Mouse (Mus musculus): ENCODE data around the gene Slc2a6.

The Slc2a6 gene

DNA sequence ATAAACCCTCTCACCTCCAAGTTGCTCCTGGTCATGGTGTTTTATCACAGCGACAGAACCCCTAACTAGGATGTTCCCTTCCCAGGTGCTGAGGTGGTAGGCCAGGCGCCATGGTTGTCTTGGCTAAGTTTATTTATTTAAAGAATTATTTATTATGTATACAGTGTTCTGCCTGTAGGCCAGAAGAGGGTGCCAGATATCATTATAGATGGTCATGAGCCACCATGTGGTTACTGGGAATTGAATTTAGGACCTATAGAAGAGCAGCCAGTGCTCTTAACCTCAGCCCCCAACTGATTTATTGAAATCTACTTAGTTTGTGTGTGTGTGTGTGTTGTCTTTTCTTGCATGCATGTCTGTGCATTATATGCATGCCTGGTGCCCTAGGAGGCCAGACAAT, 4.6 kb upstream of the Slc2a6 start:
- no peak for DNase-seq

DNA sequence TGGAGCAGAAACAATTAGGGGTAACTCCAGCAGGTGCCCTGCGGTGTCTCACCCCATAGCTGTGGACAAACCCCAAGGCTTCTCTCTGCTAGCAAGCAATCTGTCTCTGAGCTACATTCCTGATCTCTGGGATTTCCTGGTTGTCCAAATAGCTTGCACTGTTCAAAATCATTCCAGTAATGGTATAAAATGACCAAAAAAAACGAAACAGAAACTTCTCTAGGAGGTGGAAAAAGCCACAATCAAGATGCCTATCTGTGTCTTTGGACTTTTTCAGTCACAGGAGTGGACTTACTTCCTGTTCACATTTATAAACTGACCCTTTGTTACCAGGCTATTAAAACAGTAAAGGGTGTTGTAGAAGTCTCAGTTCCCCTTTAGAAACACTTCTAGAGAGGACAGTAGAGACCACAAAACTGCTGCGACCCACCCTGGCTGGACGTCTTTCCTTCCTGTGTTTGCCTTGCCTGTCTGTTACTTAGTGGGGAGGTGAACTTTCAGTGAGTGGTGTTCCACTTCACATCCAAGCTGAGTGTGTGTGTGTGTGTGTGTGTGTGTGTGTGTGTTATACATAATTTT, 728 bp upstream of the Slc2a6 start:
- DNase-seq = no peak

DNA sequence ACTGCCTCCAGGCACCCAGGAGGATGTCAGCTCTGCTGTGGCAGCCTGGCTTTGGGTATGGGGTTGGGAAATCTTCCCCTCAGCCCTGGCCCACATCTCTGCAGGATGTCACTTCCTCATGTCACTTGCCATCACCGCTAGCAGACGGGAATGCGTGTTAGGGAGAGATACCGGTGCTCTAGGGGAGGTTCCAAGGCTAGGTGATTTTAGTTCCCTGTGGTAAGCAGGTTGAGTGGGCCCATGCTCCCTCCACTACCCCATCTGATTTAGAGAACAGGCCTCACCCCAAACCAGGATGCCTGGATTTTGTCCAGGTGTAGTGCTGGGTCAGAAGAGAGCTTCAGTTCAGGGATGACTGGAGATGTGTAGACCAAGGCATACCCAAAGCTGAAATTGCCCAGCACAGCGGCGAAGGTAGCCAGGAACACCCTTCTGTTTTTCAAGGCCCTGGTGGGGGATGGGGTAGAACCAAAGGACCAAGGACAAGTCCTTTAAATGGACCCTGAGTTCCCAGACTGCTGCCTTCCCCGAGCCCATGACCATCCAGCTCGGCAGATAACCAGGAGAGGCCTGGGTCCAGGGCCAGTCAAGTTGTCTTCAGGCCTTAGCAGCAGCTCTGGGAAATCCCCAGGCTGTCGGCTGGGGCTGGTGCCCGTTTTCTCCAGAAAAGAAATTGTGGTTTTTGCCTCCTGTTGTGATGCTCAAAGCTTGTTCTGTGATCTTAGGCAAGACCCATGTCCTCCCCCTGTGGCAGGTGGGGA, 761 bp downstream of the Slc2a6 start:
- no peak for DNase-seq

DNA sequence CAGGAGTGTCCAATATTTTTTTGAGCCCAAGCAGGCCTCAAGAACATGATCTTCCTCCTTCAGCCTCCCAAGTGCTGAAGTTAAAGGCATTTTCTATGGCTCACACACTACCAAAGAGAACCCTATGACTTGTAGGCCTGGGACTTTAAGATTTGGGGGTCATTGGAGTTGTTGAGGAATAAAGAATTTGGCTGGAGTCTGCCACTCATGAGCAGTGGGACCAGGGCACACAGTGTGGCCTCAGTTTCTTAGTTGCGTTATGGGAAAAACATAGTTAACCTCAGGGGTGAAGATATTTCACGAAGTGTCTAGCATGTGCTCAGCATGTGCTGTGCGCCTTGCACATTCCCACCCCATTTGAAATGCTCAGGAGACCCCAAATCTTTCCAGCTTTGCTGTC, 1.5 kb downstream of the Slc2a6 start:
- no peak for DNase-seq

DNA sequence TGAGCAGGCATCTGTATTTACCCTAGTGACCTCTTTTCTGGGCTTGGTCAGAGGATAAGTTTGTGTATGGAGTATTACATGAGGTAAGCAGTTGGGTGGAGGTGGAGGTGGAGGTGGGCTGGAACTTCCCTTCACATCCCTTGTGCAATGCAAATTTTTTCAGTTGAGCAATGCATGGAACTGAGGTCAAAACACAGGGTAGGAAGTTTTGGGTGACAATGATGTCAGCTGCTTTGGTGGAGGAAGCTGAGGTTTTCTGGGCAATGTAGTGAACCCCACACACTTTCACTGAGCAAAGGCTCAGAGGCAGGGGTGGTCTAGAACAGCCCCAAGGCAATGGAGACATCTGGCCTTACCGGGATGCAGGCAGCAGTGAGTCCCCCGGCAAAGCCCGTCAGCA, 2.3 kb downstream of the Slc2a6 start:
- no peak for DNase-seq

DNA sequence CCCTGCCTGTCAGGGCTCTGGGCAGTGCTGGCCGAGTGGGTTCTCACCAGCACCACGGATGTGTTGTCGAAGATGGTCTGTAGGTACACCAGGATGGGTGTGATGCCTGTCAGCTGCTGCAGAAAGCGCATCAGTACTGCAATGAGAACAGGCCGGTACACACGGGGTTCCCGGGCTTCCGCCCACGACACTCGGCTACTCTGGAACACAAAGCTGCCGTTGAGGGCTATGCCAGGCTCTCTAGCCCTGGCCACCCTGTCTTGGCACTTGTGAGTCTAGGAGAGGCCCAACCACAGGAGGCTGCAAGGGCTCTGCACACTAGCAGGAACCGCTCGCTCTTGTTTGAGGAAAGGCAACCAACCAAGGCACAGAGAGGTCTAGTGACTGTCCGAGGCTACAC, 3.7 kb downstream of the Slc2a6 start:
- no peak for DNase-seq

DNA sequence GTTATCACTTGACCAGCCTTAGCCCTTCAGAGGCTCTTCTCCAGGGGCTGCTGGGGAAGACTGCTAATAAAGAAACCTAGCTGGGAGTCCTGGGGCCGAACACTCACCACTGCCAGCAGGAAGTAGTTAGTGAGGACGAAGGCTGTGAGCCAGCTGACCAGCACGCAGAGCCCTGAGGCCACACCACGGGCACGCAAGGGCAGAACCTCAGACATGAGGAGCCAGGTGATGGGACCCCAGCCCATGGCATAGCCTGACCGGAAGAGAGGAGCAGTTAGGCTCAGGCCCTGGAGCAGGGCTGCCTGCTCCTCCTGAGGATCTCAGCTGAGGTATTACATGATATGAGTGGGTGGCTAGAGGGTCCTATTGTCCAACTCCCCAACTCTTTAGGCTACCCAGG, 5.2 kb downstream of the Slc2a6 start:
- DNase-seq = no peak

DNA sequence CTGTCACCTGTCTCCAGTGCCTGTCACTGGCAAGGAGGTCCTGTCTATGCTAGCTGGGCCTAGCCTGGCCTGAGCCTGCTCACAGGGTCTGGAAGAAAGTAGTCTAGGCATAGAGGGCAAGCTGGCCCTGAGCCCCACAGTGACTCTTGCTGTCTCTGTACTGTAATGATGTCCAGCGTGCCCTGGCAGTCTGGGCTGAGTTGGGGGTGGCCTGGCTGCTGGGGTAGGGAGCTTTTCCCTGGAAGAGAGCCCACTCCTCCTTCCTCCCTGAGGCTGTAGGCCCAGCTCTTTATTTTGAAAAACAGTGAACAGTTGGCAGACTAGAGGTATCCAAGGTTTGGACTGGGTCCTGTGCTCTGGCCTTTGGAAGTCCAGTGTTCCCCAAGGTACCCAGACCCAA, 6.7 kb downstream of the Slc2a6 start:
- DNase-seq = no peak

DNA sequence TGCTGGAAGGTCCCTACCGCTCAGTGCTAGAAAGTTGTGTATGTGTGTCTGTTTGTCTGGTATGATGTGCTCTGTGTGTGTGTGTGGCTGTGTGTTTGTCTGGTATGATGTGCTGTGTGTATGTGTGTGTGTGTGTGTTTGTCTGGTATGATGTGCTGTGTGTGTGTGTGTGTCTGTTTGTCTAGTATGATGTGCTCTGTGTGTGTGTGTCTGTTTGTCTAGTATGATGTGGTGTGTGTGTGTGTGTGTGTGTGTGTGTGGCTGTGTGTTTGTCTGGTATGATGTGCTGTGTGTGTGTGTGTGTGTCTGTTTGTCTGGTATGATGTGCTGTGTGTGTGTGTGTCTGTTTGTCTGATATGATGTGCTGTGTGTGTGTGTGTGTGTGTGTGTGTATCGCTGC, 8.3 kb downstream of the Slc2a6 start:
- no peak for DNase-seq

DNA sequence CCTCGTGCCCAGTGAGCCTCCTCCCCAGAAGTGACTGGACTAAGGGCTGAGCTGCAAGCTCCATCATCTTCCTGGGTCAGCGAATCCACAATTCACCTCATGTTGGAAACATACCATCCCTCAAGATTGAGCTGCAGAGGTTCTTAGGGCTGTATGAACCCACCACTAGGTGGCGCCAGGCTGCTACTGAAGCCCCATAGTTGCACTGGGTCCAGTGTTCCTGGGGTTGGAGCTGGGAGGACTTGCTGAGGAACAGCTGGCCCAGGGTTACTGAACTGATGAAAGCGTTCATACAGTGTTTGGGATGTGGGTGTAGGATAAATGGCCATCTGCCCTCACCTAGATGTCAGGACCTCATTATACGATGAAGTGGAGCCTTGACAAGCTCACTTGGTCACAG, 10.0 kb downstream of the Slc2a6 start:
- DNase-seq = no peak

DNA sequence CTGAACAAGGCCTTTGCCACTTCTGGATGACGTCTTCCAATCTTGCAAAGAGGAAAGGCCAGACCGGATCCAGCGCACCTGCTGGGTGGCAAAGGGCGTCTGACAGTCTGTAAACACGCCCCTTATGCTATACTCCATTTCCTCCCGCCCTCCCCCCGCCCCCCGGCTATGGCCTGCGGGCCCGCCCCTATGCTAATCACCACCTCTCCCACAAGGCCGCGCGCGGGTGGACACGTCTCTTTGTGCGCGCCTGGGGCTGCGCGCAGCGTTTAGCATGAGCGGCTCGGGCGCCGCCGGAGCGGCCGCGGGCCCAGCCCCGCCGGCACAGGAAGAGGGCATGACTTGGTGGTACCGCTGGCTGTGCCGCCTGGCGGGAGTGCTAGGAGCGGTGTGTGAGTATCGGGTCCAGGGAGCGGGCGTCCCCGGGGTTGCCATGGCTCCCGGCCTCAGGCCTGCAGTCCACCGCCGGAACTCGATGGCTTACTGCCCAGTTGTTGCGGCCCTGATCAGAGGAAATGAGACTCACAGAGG, 18.0 kb downstream of the Slc2a6 start, which contains the start of gene Cacfd1:
Gene Cacfd1, plus strand, starts transcription at position 213 of the 531 bp plus-strand sequence.
- DNase-seq = peak; percentile 83 to 90

DNA sequence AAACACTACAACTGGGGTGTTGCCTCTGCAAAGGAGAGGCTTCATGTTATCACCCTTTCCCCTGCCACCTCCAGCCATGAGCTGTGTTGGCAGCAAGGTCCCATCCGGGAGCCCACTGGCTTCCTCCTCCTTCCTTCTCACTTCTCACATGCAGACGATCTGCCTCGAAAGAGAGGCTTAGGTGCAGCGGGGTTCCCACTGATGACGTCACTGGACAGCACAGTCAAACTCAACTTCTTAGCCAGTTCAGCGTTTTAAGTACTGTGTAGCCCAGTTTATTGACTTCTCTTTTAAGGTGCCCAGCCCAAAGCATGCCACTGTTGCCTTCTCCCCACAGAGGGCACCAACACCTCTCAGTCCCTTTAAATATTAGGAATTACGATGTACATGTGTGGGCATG, 20.1 kb downstream of the Slc2a6 start:
- DNase-seq = no peak

DNA sequence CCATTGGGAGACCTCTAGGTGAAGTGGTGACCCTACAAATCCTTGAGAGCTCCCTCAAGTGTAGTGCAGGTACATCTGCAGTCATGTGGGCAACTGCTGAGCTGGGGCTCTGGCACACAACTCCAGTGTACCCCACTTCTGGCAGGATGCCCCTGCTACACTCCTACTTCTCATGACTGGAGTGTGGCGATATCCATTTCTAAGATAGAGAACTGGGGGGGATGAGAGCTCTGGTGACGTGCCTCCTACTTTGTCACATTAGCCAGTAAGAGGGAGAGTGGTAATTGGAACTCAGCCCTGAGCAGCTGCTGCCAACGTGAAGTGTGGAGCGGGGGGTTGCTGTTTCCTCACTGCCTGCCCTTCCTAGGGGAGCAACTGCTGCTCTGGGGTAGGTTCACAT, 21.5 kb downstream of the Slc2a6 start:
- DNase-seq = no peak

DNA sequence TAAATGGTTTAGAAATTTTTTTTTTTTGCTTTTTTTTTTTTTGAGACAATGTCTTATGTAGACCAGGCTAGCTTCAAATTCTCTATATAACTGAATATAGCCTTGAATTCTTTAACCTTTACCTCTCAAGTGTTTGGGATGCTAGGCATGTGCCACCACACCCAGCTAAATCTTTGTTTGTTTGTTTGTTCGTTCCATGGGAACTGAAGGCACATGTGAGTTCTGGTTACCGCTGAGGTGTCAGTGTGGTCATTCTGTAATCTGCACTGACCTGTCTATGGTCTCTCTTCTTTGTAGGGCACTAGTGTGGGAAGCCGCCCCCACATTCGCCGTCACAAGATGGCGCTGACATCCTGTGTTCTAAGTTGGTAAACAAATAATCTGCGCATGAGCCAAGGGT, 29.8 kb downstream of the Slc2a6 start:
- no peak for DNase-seq

DNA sequence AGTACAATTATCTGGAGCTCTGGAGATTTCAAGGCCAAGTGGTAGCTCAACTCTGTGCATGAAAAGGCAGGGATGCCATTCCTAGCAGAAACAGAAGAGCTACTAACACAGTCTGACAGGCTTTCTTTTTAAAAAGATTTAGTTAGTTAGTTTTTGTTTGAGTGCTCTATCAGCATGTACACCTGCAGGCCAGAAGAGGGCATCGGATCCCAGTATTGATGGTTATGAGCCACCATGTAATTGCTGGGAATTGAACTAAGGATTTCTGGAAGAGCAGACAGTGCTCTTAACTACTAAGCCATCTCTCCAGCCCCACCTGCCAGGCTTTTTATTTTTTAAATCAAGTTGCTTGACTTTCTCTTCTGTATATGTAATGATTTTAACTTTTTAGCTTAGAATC, 30.3 kb downstream of the Slc2a6 start:
- DNase-seq = no peak

DNA sequence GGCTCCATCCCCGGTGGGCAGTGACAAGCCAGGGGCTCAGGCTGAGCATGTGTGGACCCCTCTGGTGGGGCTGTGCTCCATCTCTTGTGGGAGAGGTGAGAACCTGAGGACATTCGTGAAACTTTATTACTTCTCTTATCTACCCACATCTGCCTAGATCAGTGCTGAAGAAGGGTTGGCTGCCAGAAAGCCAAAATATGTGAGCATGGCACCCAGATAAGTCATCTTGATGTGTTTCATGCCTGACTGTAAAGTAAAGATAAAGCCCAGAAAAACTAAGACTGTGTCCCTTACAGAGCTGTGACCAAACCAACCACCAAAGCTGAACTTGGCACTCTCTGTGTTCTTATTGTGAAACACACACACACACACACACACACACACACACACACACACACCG, 33.9 kb downstream of the Slc2a6 start:
- DNase-seq = no peak

DNA sequence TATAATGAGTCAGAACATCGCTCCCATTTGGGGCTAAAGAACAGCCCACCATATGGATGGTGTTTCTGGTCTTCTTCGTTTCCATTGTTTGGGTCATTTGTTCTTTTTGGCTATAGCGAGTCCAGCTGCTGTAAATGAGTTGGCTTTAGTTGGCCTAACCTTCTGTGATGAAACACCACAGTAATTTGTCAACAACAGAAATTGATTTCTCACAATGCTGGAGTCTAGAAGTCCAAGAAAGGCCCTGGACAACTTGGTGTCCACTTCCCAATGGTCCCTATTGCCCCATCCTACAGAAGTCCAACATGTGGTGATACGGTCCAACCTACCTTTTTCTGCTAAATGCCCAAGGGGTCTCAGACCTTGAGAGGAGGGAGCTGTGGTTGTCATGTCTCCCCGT, 43.2 kb downstream of the Slc2a6 start:
- DNase-seq = no peak

DNA sequence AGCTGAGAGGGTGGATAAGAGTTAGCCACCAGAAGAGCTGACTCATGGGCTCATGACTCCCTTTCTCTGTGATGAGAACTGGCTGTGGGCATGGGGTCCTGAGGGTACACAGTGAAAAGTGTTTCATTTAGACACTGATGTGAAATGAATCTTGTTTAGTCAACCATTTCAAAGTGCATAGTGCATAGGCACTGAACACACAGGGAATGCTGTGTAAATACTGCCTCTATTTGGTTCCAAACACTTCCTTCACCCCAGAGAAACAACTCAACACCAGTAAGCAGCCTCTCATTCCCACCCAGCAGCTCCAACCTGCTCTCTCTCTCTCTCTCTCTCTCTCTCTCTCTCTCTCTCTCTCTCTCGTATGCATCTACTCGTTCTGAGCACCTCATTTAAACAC, 43.6 kb downstream of the Slc2a6 start:
- DNase-seq = no peak

DNA sequence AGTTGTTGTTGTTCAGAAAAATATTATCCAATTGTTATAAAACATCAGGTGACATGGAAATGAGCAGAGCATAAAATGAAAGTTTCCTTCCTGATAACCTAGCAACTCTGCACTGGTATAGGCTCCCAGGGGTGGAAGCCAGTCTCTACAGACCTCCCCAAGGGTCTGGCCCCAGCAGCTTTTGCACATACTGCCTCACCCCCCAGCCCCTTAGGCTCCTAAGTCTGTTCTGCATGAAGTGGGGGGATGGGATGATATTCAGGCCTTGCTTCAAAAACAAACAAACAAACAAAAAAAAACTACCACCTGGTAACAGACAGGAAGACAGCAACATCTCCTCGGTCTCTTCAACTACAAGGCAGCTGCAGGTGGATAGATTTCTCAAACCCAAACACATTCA, 47.4 kb downstream of the Slc2a6 start:
- DNase-seq = no peak

DNA sequence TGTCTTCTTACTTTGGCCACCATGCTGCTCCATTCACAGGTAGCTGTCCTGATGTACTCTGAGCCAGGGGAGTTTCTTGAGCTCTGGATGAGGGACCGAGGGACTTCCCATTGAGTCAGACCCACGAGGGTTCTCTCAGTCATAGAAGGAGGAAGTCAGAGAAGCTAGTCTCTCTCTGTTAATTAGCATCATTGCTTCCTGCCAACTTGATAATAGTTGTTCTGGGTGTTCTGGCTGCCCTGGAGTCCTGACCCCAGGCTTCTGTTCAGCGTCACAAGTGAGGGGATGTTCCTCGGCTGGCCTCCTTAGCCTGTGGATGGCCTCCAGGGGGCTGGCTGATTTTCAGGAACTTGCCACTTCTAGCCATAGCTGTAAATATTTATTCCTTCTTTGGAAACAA, 53.8 kb downstream of the Slc2a6 start:
- no peak for DNase-seq

DNA sequence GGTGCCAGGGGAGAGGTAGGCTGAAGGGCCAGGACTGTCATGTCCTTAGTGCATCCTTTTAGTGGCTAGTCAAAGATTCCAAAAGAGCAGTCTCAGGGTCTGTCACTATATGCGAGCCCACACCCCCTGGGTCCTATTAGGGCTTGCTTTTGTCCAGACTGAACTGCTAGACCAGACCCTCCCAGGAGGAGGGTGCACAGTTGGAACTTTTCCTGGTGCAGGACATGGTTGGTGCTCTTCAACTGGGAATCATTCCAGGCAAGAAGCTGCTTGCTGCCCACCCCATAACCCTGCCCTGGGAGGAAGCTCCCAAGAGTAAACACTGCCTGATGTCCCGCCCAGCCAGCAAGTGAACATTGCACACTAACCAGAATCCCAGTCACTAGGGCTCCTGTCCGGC, 54.7 kb downstream of the Slc2a6 start, which contains the start of gene Adamts13:
Gene Adamts13, plus strand, starts transcription at position 301 of the 400 bp plus-strand sequence.
- no peak for DNase-seq

Data from thymus, adult 18-20 months (tissue).